Mouse (Mus musculus): Measurements from ENCODE around the gene Stag2. TPM values are rescaled to one million over a fixed set of nuclear protein-coding genes. Genes with fewer than 3 reads are reported as not detected.

Gene Stag2
- polyA plus RNA-seq, 1 experiment from 2014 or later, result 61.8 TPM

DNA sequence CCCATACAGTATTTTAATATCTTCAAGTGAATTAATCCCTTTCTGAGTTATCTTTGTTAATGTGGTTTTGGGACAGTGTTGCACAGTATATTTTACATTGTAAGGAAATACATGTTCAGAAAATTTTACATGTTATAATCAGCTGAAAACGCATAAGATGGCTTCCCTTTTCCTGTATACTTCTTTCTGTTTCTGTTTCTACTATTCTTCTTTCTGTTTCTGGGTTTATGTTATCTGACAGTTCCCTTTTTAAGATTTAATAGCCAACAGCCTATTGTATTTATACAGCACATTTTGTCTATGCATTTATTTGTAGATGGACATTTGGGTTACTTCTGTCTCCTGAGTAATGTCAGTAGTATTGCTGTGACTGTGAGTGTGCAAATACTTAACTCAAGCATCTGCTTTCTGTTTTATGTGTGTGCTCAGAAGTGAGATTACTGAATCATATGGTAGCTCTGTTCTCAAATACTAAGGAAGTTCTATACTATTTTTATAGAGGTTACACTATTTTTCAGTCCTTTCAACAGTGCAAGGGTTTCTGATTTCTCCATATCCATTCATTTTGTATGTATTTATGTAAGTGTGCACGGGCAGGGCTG, 39.8 kb downstream of the Stag2 start:
- Histone ChIP-seq H3K4me1 (ENCODE audit: control insufficient read depth, insufficient read depth, low read length) (no peaks in the 10 kb centered on the region), H3K27ac (ENCODE audit: low read depth, low read length) (no peak overlapping the region), H3K27me3 (ENCODE audit: control insufficient read depth, insufficient read depth, low read length) (no peaks in the 10 kb centered on the region), H3K9ac (ENCODE audit: low read length) (no peak overlapping the region), H3K4me2 (no peak overlapping the region), H3K9me3 (ENCODE audit: control insufficient read depth, low read length) (no peaks in the 10 kb centered on the region), H3K36me3 (ENCODE audit: control insufficient read depth, insufficient read depth, low read length) (no peaks in the 10 kb centered on the region), H3K4me3 (ENCODE audit: low read depth, low read length) (no peak overlapping the region)
- 83% methylated on average over 2 of the region's 2 CpGs for WGBS
- no peak for DNase-seq (ENCODE audit: low spot score, missing footprints)
- no peak for ATAC-seq (ENCODE audit: low FRiP score)

- Histone ChIP-seq H3K27ac (ENCODE audit: low read depth, low read length) (no peak overlapping the region), H3K4me1 (ENCODE audit: control insufficient read depth, insufficient read depth, low read length) (no peaks in the 10 kb centered on the region), H3K4me3 (ENCODE audit: low read depth, low read length) (no peak overlapping the region), H3K27me3 (ENCODE audit: control insufficient read depth, insufficient read depth, low read length) (no peaks in the 10 kb centered on the region), H3K4me2 (no peak overlapping the region), H3K9ac (ENCODE audit: low read length) (no peak overlapping the region), H3K9me3 (ENCODE audit: control insufficient read depth, low read length) (no peaks in the 10 kb centered on the region), H3K36me3 (ENCODE audit: control insufficient read depth, insufficient read depth, low read length) (no peaks in the 10 kb centered on the region)
- 87% methylated on average over 3 of the region's 3 CpGs for WGBS
- DNase-seq (ENCODE audit: low spot score, missing footprints) (no peak), ATAC-seq (ENCODE audit: low FRiP score) (no peak)
Measured at GRCm38 (mm10) chrX:42194608-42195007, 45.5 kb downstream of the Stag2 start.

- H3K4me3 ChIP-seq (ENCODE audit: low read depth, low read length), result no peak overlapping the region
- no peak for ATAC-seq (ENCODE audit: low FRiP score)
- H3K36me3 ChIP-seq (ENCODE audit: control insufficient read depth, insufficient read depth, low read length), result no peaks in the 10 kb centered on the region
- no peak for DNase-seq (ENCODE audit: low spot score, missing footprints)
- WGBS, result 89% methylated on average over 4 of the region's 4 CpGs
- H3K27me3 ChIP-seq (ENCODE audit: control insufficient read depth, insufficient read depth, low read length), result no peaks in the 10 kb centered on the region
- H3K4me1 ChIP-seq (ENCODE audit: control insufficient read depth, insufficient read depth, low read length), result no peaks in the 10 kb centered on the region
- H3K9me3 ChIP-seq (ENCODE audit: control insufficient read depth, low read length), result no peaks in the 10 kb centered on the region
- no peak overlapping the region for H3K27ac ChIP-seq (ENCODE audit: low read depth, low read length)
- H3K9ac ChIP-seq (ENCODE audit: low read length), result no peak overlapping the region
- H3K4me2 ChIP-seq, result no peak overlapping the region
Measured at GRCm38 (mm10) chrX:42202482-42202881, 53.4 kb downstream of the Stag2 start.

DNA sequence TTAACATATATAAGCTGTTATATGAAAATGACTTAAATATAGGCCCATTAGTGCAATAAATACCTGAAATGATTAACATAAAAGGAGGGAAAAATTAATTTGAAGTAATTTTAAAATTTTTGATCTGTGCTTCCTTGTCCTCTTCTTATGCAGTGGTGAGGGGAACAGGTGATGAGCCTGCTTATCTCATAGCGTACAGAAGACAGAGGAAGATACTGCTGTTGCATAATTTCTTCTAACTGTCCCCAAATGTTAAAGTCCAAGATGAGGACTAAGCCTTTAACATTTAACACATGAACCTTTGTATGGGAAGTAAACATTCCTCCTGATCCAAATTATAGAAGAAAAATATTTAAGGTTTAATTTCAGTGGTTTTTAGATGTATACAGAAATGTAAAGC, 66.6 kb downstream of the Stag2 start:
- Histone ChIP-seq H3K4me1 (ENCODE audit: control insufficient read depth, insufficient read depth, low read length) (no peaks in the 10 kb centered on the region), H3K9me3 (ENCODE audit: control insufficient read depth, low read length) (no peaks in the 10 kb centered on the region), H3K4me2 (no peak overlapping the region), H3K27me3 (ENCODE audit: control insufficient read depth, insufficient read depth, low read length) (no peaks in the 10 kb centered on the region), H3K27ac (ENCODE audit: low read depth, low read length) (no peak overlapping the region), H3K36me3 (ENCODE audit: control insufficient read depth, insufficient read depth, low read length) (no peaks in the 10 kb centered on the region), H3K9ac (ENCODE audit: low read length) (no peak overlapping the region), H3K4me3 (ENCODE audit: low read depth, low read length) (no peak overlapping the region)
- no peak for DNase-seq (ENCODE audit: low spot score, missing footprints)
- no peak for ATAC-seq (ENCODE audit: low FRiP score)
- WGBS, result 97% methylated on average over 1 of the region's 1 CpGs

- DNase-seq (ENCODE audit: low spot score, missing footprints) (no peak), ATAC-seq (ENCODE audit: low FRiP score) (no peak)
- H3K27me3 ChIP-seq (ENCODE audit: control insufficient read depth, insufficient read depth, low read length), result no peaks in the 10 kb centered on the region
Measured at GRCm38 (mm10) chrX:42250342-42250741, 101.2 kb downstream of the Stag2 start.

GRCm38 (mm10) chrX:42272713-42273112, 123.6 kb downstream of the Stag2 start:
- Histone ChIP-seq H3K4me3 (ENCODE audit: low read depth, low read length) (no peak overlapping the region), H3K4me1 (ENCODE audit: control insufficient read depth, insufficient read depth, low read length) (no peaks in the 10 kb centered on the region), H3K36me3 (ENCODE audit: control insufficient read depth, insufficient read depth, low read length) (no peaks in the 10 kb centered on the region), H3K4me2 (no peak overlapping the region), H3K27ac (ENCODE audit: low read depth, low read length) (no peak overlapping the region), H3K27me3 (ENCODE audit: control insufficient read depth, insufficient read depth, low read length) (no peaks in the 10 kb centered on the region), H3K9ac (ENCODE audit: low read length) (no peak overlapping the region), H3K9me3 (ENCODE audit: control insufficient read depth, low read length) (no peaks in the 10 kb centered on the region)
- DNase-seq (ENCODE audit: low spot score, missing footprints) (no peak), ATAC-seq (ENCODE audit: low FRiP score) (no peak)

More at GRCm38 (mm10) chrX:42250342-42250741, 101.2 kb downstream of the Stag2 start:
- Histone ChIP-seq H3K4me2 (no peak overlapping the region), H3K27ac (ENCODE audit: low read depth, low read length) (no peak overlapping the region), H3K9me3 (ENCODE audit: control insufficient read depth, low read length) (no peaks in the 10 kb centered on the region), H3K4me1 (ENCODE audit: control insufficient read depth, insufficient read depth, low read length) (no peaks in the 10 kb centered on the region), H3K9ac (ENCODE audit: low read length) (no peak overlapping the region), H3K36me3 (ENCODE audit: control insufficient read depth, insufficient read depth, low read length) (0 out of 2 replicates have a peak, but pooled peaks cover 2% of the 10 kb centered on the region), H3K4me3 (ENCODE audit: low read depth, low read length) (no peak overlapping the region)
- 94% methylated on average over 10 of the region's 10 CpGs for WGBS

- WGBS, result 84% methylated on average over 3 of the region's 3 CpGs
- ATAC-seq (ENCODE audit: low FRiP score), result no peak
Measured at GRCm38 (mm10) chrX:42290215-42290614, 141.1 kb downstream of the Stag2 start.

DNA sequence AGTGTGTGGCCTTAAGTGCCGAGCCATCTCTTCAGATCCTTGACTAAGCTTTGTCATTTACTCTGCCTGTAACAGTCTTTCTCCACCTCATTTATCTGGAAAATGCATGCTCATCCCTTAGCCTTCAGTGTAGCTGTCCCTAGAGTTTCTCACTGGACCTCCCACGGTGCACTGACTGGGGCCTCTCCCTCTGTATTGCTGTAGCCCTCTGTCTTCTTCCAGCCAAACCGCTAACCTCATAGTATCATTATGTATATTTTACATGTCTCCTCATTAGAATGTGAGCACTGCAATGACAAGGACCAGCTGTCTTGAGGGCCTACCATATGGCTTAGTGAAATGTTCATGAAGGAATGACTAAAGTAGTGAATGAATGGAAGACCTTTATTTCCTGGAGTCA, 166.1 kb downstream of the Stag2 start:
- no peaks in the 10 kb centered on the region for H3K27me3 ChIP-seq (ENCODE audit: control insufficient read depth, insufficient read depth, low read length)
- no peak overlapping the region for H3K9ac ChIP-seq (ENCODE audit: low read length)
- DNase-seq (ENCODE audit: low spot score, missing footprints), result no peak
- H3K9me3 ChIP-seq (ENCODE audit: control insufficient read depth, low read length), result no peaks in the 10 kb centered on the region
- 82% methylated on average over 3 of the region's 3 CpGs for WGBS
- H3K27ac ChIP-seq (ENCODE audit: low read depth, low read length), result no peak overlapping the region
- no peak for ATAC-seq (ENCODE audit: low FRiP score)
- H3K36me3 ChIP-seq (ENCODE audit: control insufficient read depth, insufficient read depth, low read length), result no peaks in the 10 kb centered on the region
- H3K4me1 ChIP-seq (ENCODE audit: control insufficient read depth, insufficient read depth, low read length), result peaks cover 1% of the 10 kb centered on the region; the same call in 1 of the 2 replicates
- no peak overlapping the region for H3K4me2 ChIP-seq
- H3K4me3 ChIP-seq (ENCODE audit: low read depth, low read length), result no peak overlapping the region

More at GRCm38 (mm10) chrX:42290215-42290614, 141.1 kb downstream of the Stag2 start:
- Histone ChIP-seq H3K36me3 (ENCODE audit: control insufficient read depth, insufficient read depth, low read length) (no peaks in the 10 kb centered on the region), H3K4me2 (no peak overlapping the region), H3K9me3 (ENCODE audit: control insufficient read depth, low read length) (no peaks in the 10 kb centered on the region), H3K4me3 (ENCODE audit: low read depth, low read length) (no peak overlapping the region), H3K27me3 (ENCODE audit: control insufficient read depth, insufficient read depth, low read length) (no peaks in the 10 kb centered on the region), H3K4me1 (ENCODE audit: control insufficient read depth, insufficient read depth, low read length) (no peaks in the 10 kb centered on the region), H3K27ac (ENCODE audit: low read depth, low read length) (no peak overlapping the region), H3K9ac (ENCODE audit: low read length) (no peak overlapping the region)
- no peak for DNase-seq (ENCODE audit: low spot score, missing footprints)

DNA sequence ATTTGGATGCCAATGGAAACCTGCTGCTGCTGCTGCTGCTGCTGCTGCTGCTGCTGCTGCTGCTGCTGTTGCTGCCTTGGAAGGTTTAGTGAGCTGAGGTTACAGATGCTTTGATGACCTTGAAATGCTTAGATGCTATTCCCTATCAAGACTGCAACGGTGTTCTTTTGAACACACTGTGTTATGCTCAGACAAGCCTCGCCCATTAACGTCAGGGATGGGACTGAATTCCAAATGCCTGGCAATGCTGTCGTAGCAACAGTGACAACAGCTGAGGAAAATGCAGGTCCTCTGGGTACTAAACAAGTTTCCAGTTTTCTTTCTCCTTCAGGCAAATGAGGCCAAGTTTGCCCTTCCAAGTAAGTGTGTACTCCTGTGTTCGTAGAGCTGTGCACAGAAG, 171.3 kb downstream of the Stag2 start:
- Histone ChIP-seq H3K9ac (ENCODE audit: low read length) (no peak overlapping the region), H3K4me1 (ENCODE audit: control insufficient read depth, insufficient read depth, low read length) (peaks cover 3% of the 10 kb centered on the region; the same call in 1 of the 2 replicates), H3K36me3 (ENCODE audit: control insufficient read depth, insufficient read depth, low read length) (no peaks in the 10 kb centered on the region), H3K9me3 (ENCODE audit: control insufficient read depth, low read length) (no peaks in the 10 kb centered on the region), H3K4me3 (ENCODE audit: low read depth, low read length) (no peak overlapping the region), H3K27me3 (ENCODE audit: control insufficient read depth, insufficient read depth, low read length) (no peaks in the 10 kb centered on the region), H3K27ac (ENCODE audit: low read depth, low read length) (no peak overlapping the region), H3K4me2 (no peak overlapping the region)
- WGBS, result 35% methylated on average over 5 of the region's 5 CpGs
- DNase-seq (ENCODE audit: low spot score, missing footprints), result peak; percentile 82
- ATAC-seq (ENCODE audit: low FRiP score), result no peak
